ENCODE assay signal across 8 mouse cellular contexts in the genomic region with DNA sequence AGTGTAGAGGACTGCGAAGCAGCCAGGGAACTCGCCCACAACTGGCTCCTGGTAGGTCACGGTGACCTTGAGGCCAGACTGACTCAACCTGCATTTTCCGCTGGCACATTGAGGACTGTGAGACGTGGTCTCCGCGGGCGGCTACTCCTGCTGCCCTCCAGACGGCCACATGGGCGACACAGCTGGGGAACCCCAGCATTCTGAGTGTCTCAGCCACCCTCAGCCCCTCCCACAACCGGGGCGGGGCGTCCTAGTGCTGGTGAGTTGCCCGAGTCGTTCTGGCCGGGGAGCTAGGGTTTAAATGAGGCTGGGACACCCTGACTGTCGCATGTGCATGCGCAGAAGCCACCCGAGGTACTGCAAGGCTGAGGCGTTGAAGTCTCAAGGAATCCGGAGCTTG.
DNase-seq lines count a peak whose midpoint lies in the region; ATAC-seq and TF ChIP-seq lines count a peak whose summit lies in the region.

No protein-coding gene starts in this region.

- no peak overlapping the region for H3K4me2 ChIP-seq in forebrain, embryonic 15.5 days (replicated peaks)
- H3K4me2 ChIP-seq in stomach, postnatal 0 days (replicated peaks; ENCODE audit: low read depth) = no peak overlapping the region

- no peaks in the 10 kb centered on the region for H3K36me3 ChIP-seq in megakaryocyte, embryonic 14.5 days (replicated peaks; ENCODE audit: low read length)
- no peaks in the 10 kb centered on the region for H3K36me3 ChIP-seq in forebrain, embryonic 15.5 days
- H3K36me3 ChIP-seq in stomach, postnatal 0 days (ENCODE audit: control insufficient read depth, insufficient read depth, low read length) = no peaks in the 10 kb centered on the region

- ATAC-seq in megakaryocyte, adult 5-6 weeks (ENCODE audit: poor library complexity, severe bottlenecking) = no peak
- no peak for ATAC-seq in forebrain, embryonic 15.5 days (replicated peaks)
- ATAC-seq in stomach, postnatal 0 days (ENCODE audit: low FRiP score, low TSS enrichment) = no peak

- 90% methylated on average over 21 of the region's 21 CpGs for WGBS in forebrain, embryonic 15.5 days
- 91% methylated on average over 21 of the region's 21 CpGs for WGBS in stomach, postnatal 0 days

- intact Hi-C loops in heart, postnatal 14 days (cut with DNase I) = no loop called here

- peak overlapping the region; percentile 82 for H3K4me3 ChIP-seq in megakaryocyte, embryonic 14.5 days (replicated peaks)
- H3K4me3 ChIP-seq in forebrain, embryonic 15.5 days = no peak overlapping the region
- no peak overlapping the region for H3K4me3 ChIP-seq in stomach, postnatal 0 days (ENCODE audit: low read depth, low read length)

- DNase-seq in adrenal gland, adult 18-20 months (ENCODE audit: low spot score in 2 of 2) = peak; percentile 52 to 56
- peak; percentile 64 to 66 for DNase-seq in heart, postnatal 14 days
- DNase-seq in ovary, postnatal 14 days (ENCODE audit: low spot score) = peak; percentile 29
- no peak for DNase-seq in stomach, postnatal 0 days (ENCODE audit: low spot score)
- no peak for DNase-seq in left cerebral cortex, adult 8-10 months (ENCODE audit: low spot score in 2 of 2)

- no peaks in the 10 kb centered on the region for H3K27me3 ChIP-seq in megakaryocyte, embryonic 14.5 days (replicated peaks)
- H3K27me3 ChIP-seq in forebrain, embryonic 15.5 days = no peaks in the 10 kb centered on the region
- H3K27me3 ChIP-seq in stomach, postnatal 0 days (ENCODE audit: control insufficient read depth, insufficient read depth, low read length) = no peaks in the 10 kb centered on the region

- TF ChIP-seq CTCF in stomach, postnatal 0 days (IDR thresholded peaks at IDR 0.05; ENCODE audit: low read depth) = no peak

- peaks cover 6% of the 10 kb centered on the region; the same call in 1 of the 2 replicates for H3K4me1 ChIP-seq in megakaryocyte, embryonic 14.5 days
- H3K4me1 ChIP-seq in forebrain, embryonic 15.5 days = no peaks in the 10 kb centered on the region
- no peaks in the 10 kb centered on the region for H3K4me1 ChIP-seq in stomach, postnatal 0 days (replicated peaks; ENCODE audit: control insufficient read depth, insufficient read depth)

- no peak overlapping the region for H3K27ac ChIP-seq in forebrain, embryonic 15.5 days (replicated peaks)
- H3K27ac ChIP-seq in stomach, postnatal 0 days (replicated peaks) = no peak overlapping the region

- H3K9ac ChIP-seq in forebrain, embryonic 15.5 days (replicated peaks) = no peak overlapping the region
- no peak overlapping the region for H3K9ac ChIP-seq in stomach, postnatal 0 days (ENCODE audit: low read length)

- H3K9me3 ChIP-seq in megakaryocyte, embryonic 14.5 days = peaks cover 5% of the 10 kb centered on the region
- H3K9me3 ChIP-seq in forebrain, embryonic 15.5 days = no peaks in the 10 kb centered on the region
- H3K9me3 ChIP-seq in stomach, postnatal 0 days (ENCODE audit: control insufficient read depth, low read length) = no peaks in the 10 kb centered on the region

- no peak for TF ChIP-seq EP300 in stomach, postnatal 0 days (optimal IDR thresholded peaks at IDR 0.05)

Comparison
In these comparisons a context has a peak if more than half of its experiments do, and no peak if none do; other contexts are left out.
1. DNase-seq: peak in adrenal gland, adult 18-20 months (2 of 2), heart, postnatal 14 days (2 of 2) and ovary, postnatal 14 days (single experiment); none in stomach, postnatal 0 days (single experiment) and left cerebral cortex, adult 8-10 months (0 of 2).